Mouse (Mus musculus): ENCODE results near the gene Six3. TPM values are rescaled to one million over a fixed set of nuclear protein-coding genes. Genes with fewer than 3 reads are reported as not detected.

The Six3 gene
- polyA plus RNA-seq, 1 experiment from 2014 or later = not detected

Other genes starting within 250 kb of the Six3 start
- gene Six2, start 74.7 kb downstream of the Six3 start, polyA plus RNA-seq (2015; fragmentation: Nextera tagmentation; extraction: Ambion mirVana) = 1.3 TPM in 1 of 2 replicates, not detected in the other